Mouse (Mus musculus): Measurements from ENCODE around the gene Supt3.

- TF ChIP-seq POLR2A (IDR thresholded peaks at IDR 0.05; ENCODE audit: borderline replicate concordance, extremely low read depth, insufficient read depth, insufficient read length, poor library complexity, severe bottlenecking): no peak
- TF ChIP-seq CTCF (IDR thresholded peaks at IDR 0.05; ENCODE audit: borderline replicate concordance, extremely low read depth, insufficient read depth, insufficient read length): peak; percentile 22; the same call in 1 of the 2 replicates
These were observed 296.8 kb downstream of the Supt3 start for GRCm38 (mm10) chr17:45073779-45074178.
